Comparison of ENCODE assay signal across 8 mouse cellular contexts in the genomic region with DNA sequence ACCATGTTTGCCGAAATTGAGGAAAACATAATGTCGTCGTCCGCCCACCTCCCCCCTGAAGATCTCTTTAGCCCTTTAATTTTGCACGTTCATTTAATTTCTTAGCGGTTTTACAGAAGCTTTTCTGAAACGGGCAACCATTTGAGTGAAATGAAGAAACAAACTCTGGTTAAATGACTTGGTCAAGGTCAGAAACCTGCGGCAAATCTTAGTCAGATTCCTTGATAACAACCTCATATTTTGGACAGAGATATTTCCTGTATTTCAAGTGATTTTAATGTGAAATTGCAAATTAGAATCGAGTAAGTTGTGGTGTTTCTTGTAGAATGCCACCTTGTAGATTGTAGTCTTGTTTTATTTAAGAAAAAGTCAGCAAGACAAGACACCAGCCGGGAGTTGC. TPM values are rescaled to one million over a fixed set of nuclear protein-coding genes. Genes with fewer than 3 reads are reported as not detected.
DNase-seq lines count a peak whose midpoint lies in the region; ATAC-seq and TF ChIP-seq lines count a peak whose summit lies in the region.

No protein-coding gene starts in this region.

- H3K9ac ChIP-seq in heart, embryonic 14.5 days (ENCODE audit: low read length): peak overlapping the region; percentile 88
- H3K9ac ChIP-seq in ES-E14 (ENCODE audit: insufficient read depth, low read depth, low read length, poor library complexity, severe bottlenecking): peak overlapping the region; percentile 86; the same call in 1 of the 2 replicates
- peak overlapping the region; percentile 85 for H3K9ac ChIP-seq in hindbrain, embryonic 12.5 days
- peak overlapping the region; percentile 78 for H3K9ac ChIP-seq in midbrain, embryonic 11.5 days (ENCODE audit: low read length)

- no peaks in the 10 kb centered on the region; the same call in 1 of the 2 replicates for H3K27me3 ChIP-seq in heart, embryonic 14.5 days (ENCODE audit: control insufficient read depth, insufficient read depth, low read length)
- peaks cover 16% of the 10 kb centered on the region; the same call in 1 of the 2 replicates for H3K27me3 ChIP-seq in hindbrain, embryonic 12.5 days
- no peaks in the 10 kb centered on the region for H3K27me3 ChIP-seq in midbrain, embryonic 11.5 days (ENCODE audit: control insufficient read depth, insufficient read depth, low read length)

- H3K4me3 ChIP-seq in heart, embryonic 14.5 days (ENCODE audit: control insufficient read depth in 1 of 2, insufficient read depth in 1 of 2, low read depth in 1 of 2, low read length in 2 of 2): peak overlapping the region; percentile 92 to 94; a peak in 3 of 4 replicates
- peak overlapping the region; percentile 79 to 94 for H3K4me3 ChIP-seq in ES-E14 (ENCODE audit: insufficient read depth in 1 of 2, low read depth in 1 of 2, low read length in 2 of 2, poor library complexity in 1 of 2, severe bottlenecking in 1 of 2)
- H3K4me3 ChIP-seq in hindbrain, embryonic 12.5 days: peak overlapping the region; percentile 86
- peak overlapping the region; percentile 63 for H3K4me3 ChIP-seq in midbrain, embryonic 11.5 days (ENCODE audit: low read depth, low read length)

- H3K9me3 ChIP-seq in heart, embryonic 14.5 days (ENCODE audit: control insufficient read depth, low read length): no peaks in the 10 kb centered on the region
- H3K9me3 ChIP-seq in ES-E14 (ENCODE audit: control insufficient read depth, insufficient read depth, low read depth, low read length): no peaks in the 10 kb centered on the region
- H3K9me3 ChIP-seq in hindbrain, embryonic 12.5 days (replicated peaks): no peaks in the 10 kb centered on the region
- no peaks in the 10 kb centered on the region for H3K9me3 ChIP-seq in midbrain, embryonic 11.5 days (ENCODE audit: control insufficient read depth, low read length)

- H3K4me2 ChIP-seq in heart, embryonic 14.5 days (ENCODE audit: low read length): peak overlapping the region; percentile 82
- H3K4me2 ChIP-seq in hindbrain, embryonic 12.5 days (replicated peaks): peak overlapping the region; percentile 73
- H3K4me2 ChIP-seq in midbrain, embryonic 11.5 days: peak overlapping the region; percentile 55

- H3K4me1 ChIP-seq in heart, embryonic 14.5 days (ENCODE audit: control insufficient read depth in 2 of 2, insufficient read depth in 2 of 2, low read length in 2 of 2): peaks cover 2 to 9% of the 10 kb centered on the region in 2 experiments; a peak in 2 of 4 replicates
- peaks cover 3 to 4% of the 10 kb centered on the region in 2 experiments; a peak in 3 of 4 replicates for H3K4me1 ChIP-seq in ES-E14 (ENCODE audit: control insufficient read depth in 2 of 2, insufficient read depth in 2 of 2, low read length in 2 of 2, poor library complexity in 1 of 2)
- H3K4me1 ChIP-seq in hindbrain, embryonic 12.5 days: peaks cover 11% of the 10 kb centered on the region
- H3K4me1 ChIP-seq in midbrain, embryonic 11.5 days (ENCODE audit: control insufficient read depth, insufficient read depth, low read length): peaks cover 5% of the 10 kb centered on the region

- in situ Hi-C loops in ES-E14 (cut with MboI; ENCODE audit: low sequenced_read_pairs in 2 of 2, unreplicated experiment in 2 of 2): no loop called here

- DNase-seq in heart, adult 9 months (ENCODE audit: low spot score in 2 of 2): no peak
- DNase-seq in ES-E14 (ENCODE audit: low read depth, low spot score): no peak
- no peak for DNase-seq in midbrain, embryonic 11.5 days (ENCODE audit: low spot score, missing footprints)
- no peak for DNase-seq in embryo, embryonic 10 days (ENCODE audit: low spot score)
- no peak for DNase-seq in right cerebral cortex, postnatal 25 days

- 22% methylated on average over 10 of the region's 10 CpGs for WGBS in heart, embryonic 14.5 days
- WGBS in hindbrain, embryonic 12.5 days: 43% methylated on average over 10 of the region's 10 CpGs
- 39% methylated on average over 10 of the region's 10 CpGs for WGBS in midbrain, embryonic 11.5 days

- H3K27ac ChIP-seq in heart, embryonic 14.5 days (replicated peaks in 1 of 2; ENCODE audit: control insufficient read depth in 1 of 2, insufficient read depth in 1 of 2, low read depth in 2 of 2, low read length in 2 of 2): peak overlapping the region in 1 of 2 experiments; percentile 84; a peak in 2 of 4 replicates
- no peak overlapping the region; the same call in 1 of the 2 replicates for H3K27ac ChIP-seq in ES-E14 (ENCODE audit: insufficient read depth, low read depth, low read length, poor library complexity, severe bottlenecking)
- no peak overlapping the region for H3K27ac ChIP-seq in hindbrain, embryonic 12.5 days
- H3K27ac ChIP-seq in midbrain, embryonic 11.5 days (ENCODE audit: low read depth, low read length): no peak overlapping the region

- H3K36me3 ChIP-seq in heart, embryonic 14.5 days (ENCODE audit: control insufficient read depth, insufficient read depth, low read length): peaks cover 33% of the 10 kb centered on the region
- peaks cover 24% of the 10 kb centered on the region for H3K36me3 ChIP-seq in ES-E14 (ENCODE audit: control insufficient read depth, insufficient read depth, low read length, poor library complexity, severe bottlenecking)
- peaks cover 15% of the 10 kb centered on the region for H3K36me3 ChIP-seq in hindbrain, embryonic 12.5 days
- peaks cover 5% of the 10 kb centered on the region; the same call in 1 of the 2 replicates for H3K36me3 ChIP-seq in midbrain, embryonic 11.5 days (ENCODE audit: control insufficient read depth, insufficient read depth, low read length)

- ATAC-seq in heart, embryonic 14.5 days (ENCODE audit: insufficient number of reproducible peaks, insufficient read depth, low FRiP score, low read depth): no peak
- no peak for ATAC-seq in hindbrain, embryonic 12.5 days (ENCODE audit: low FRiP score)
- ATAC-seq in midbrain, embryonic 11.5 days (ENCODE audit: low FRiP score): no peak
- no peak for ATAC-seq in megakaryocyte progenitor cell, adult 5-6 weeks (replicated peaks; ENCODE audit: poor library complexity)

TF ChIP-seq in ES-E14, 5 proteins besides CTCF, POLR2A, EP300 and RAD21:
- TF ChIP-seq HCFC1 (IDR thresholded peaks at IDR 0.05; ENCODE audit: borderline replicate concordance, insufficient read depth, low read length) (no peak), ZNF384 (IDR thresholded peaks at IDR 0.05; ENCODE audit: low read depth, low read length) (no peak), CHD2 (IDR thresholded peaks at IDR 0.05; ENCODE audit: low read depth, low read length) (no peak), ZC3H11A (IDR thresholded peaks at IDR 0.05; ENCODE audit: borderline replicate concordance, low read depth, low read length) (no peak), MAFK (IDR thresholded peaks at IDR 0.05; ENCODE audit: insufficient read depth, low read depth, low read length) (no peak)

RNA-seq across cellular contexts. Expression of gene Tmem39a, which starts 5.0 kb away (rescaled TPM):
- 52.7 and 63.8 TPM in 2 replicates for polyA plus RNA-seq in heart, embryonic 14.5 days (2014; fragmentation: Nextera tagmentation; extraction: Ambion mirVana)
- total RNA-seq in ES-E14 (2012; rRNA removed): 124 and 141 TPM in 2 replicates
- 65.3 and 67.4 TPM in 2 replicates for polyA plus RNA-seq in hindbrain, embryonic 12.5 days (2016; fragmentation: Nextera tagmentation; extraction: Ambion mirVana)
- polyA plus RNA-seq in midbrain, embryonic 11.5 days (2014; fragmentation: Nextera tagmentation; extraction: Ambion mirVana): 79.4 and 80.5 TPM in 2 replicates
- 129 and 146 TPM in 2 replicates for total RNA-seq in megakaryocyte progenitor cell, adult 5-6 weeks (2015)
- total RNA-seq in megakaryocyte progenitor cell, adult 5-6 weeks (2017): 84.5 and 107 TPM in 2 replicates

RNA-seq across cellular contexts. Expression of gene Poglut1, which starts 13.5 kb away (rescaled TPM):
- 29.1 and 30.4 TPM in 2 replicates for polyA plus RNA-seq in heart, embryonic 14.5 days (2014; fragmentation: Nextera tagmentation; extraction: Ambion mirVana)
- 76.6 and 89.7 TPM in 2 replicates for total RNA-seq in ES-E14 (2012; rRNA removed)
- 73.5 and 76.8 TPM in 2 replicates for polyA plus RNA-seq in hindbrain, embryonic 12.5 days (2016; fragmentation: Nextera tagmentation; extraction: Ambion mirVana)
- 68.4 and 75.9 TPM in 2 replicates for polyA plus RNA-seq in midbrain, embryonic 11.5 days (2014; fragmentation: Nextera tagmentation; extraction: Ambion mirVana)
- total RNA-seq in megakaryocyte progenitor cell, adult 5-6 weeks (2015): 41.1 and 43.1 TPM in 2 replicates
- total RNA-seq in megakaryocyte progenitor cell, adult 5-6 weeks (2017): 19.5 and 20.6 TPM in 2 replicates

RNA-seq across cellular contexts. Expression of gene Timmdc1, which starts 41.1 kb away (rescaled TPM):
- 34.4 and 35.8 TPM in 2 replicates for polyA plus RNA-seq in heart, embryonic 14.5 days (2014; fragmentation: Nextera tagmentation; extraction: Ambion mirVana)
- total RNA-seq in ES-E14 (2012; rRNA removed): 26.9 and 36.9 TPM in 2 replicates
- 31.6 and 35.1 TPM in 2 replicates for polyA plus RNA-seq in hindbrain, embryonic 12.5 days (2016; fragmentation: Nextera tagmentation; extraction: Ambion mirVana)
- polyA plus RNA-seq in midbrain, embryonic 11.5 days (2014; fragmentation: Nextera tagmentation; extraction: Ambion mirVana): 27.6 and 29.2 TPM in 2 replicates
- 7.0 and 9.2 TPM in 2 replicates for total RNA-seq in megakaryocyte progenitor cell, adult 5-6 weeks (2015)
- 37.1 and 39.0 TPM in 2 replicates for total RNA-seq in megakaryocyte progenitor cell, adult 5-6 weeks (2017)
